Mouse (Mus musculus) forebrain, embryonic 11.5 days (tissue): ENCODE measurements around the gene Morn5. TPM values are rescaled to one million over a fixed set of nuclear protein-coding genes. Genes with fewer than 3 reads are reported as not detected.

ENCODE experiments used
- ATAC-seq: fragments of 200-750 bp; cut with Nextera tagmentation; replicated peaks from 2 replicates; pipeline ENCODE4 v1.8.0; 2017; ENCODE audit warnings: moderate TSS enrichment; ENCODE audit not compliant: low FRiP score
- DNase-seq: peaks from one replicate; pipeline ENCODE4 v3.0.0-alpha.2; 2017; ENCODE audit warnings: low spot score
- H3K27ac ChIP-seq: fragments of 300-500 bp; sonication (generic); 2 replicates; pipeline ENCODE4 v1.5.1; 2014; ENCODE audit warnings: low read depth, low read length
- H3K27me3 ChIP-seq: fragments of 300-500 bp; sonication (generic); 2 replicates; pipeline ENCODE4 v1.6.1; 2014; ENCODE audit warnings: mild to moderate bottlenecking, low read length, mixed read lengths; ENCODE audit not compliant: control insufficient read depth, insufficient read depth
- H3K36me3 ChIP-seq: fragments of 300-500 bp; sonication (generic); 2 replicates; pipeline ENCODE4 v1.6.1; 2014; ENCODE audit warnings: mild to moderate bottlenecking, low read length, moderate library complexity, mixed read lengths; ENCODE audit not compliant: control insufficient read depth, insufficient read depth
- H3K4me1 ChIP-seq: fragments of 300-500 bp; sonication (generic); replicated peaks from 2 replicates; pipeline ENCODE4 v1.6.1; 2014; ENCODE audit warnings: low read length, mixed read lengths; ENCODE audit not compliant: control insufficient read depth, insufficient read depth
- H3K4me2 ChIP-seq: fragments of 300-500 bp; sonication (generic); 2 replicates; pipeline ENCODE4 v1.6.1; 2014; ENCODE audit warnings: low read depth, mild to moderate bottlenecking, low read length, moderate library complexity, mixed read lengths; ENCODE audit not compliant: severe bottlenecking
- H3K4me3 ChIP-seq: fragments of 300-500 bp; sonication (generic); 2 replicates; pipeline ENCODE4 v1.5.1; 2014; ENCODE audit warnings: low read depth, low read length
- H3K9ac ChIP-seq: fragments of 300-500 bp; sonication (generic); 2 replicates; pipeline ENCODE4 v1.6.1; 2014; ENCODE audit warnings: low read length
- H3K9me3 ChIP-seq: fragments of 300-500 bp; sonication (generic); 2 replicates; pipeline ENCODE4 v1.6.1; 2016; ENCODE audit warnings: low read length, mixed read lengths; ENCODE audit not compliant: control insufficient read depth
- WGBS: fragments of 180-500 bp; shearing (Covaris S2); extraction: QIAGEN DNeasy Blood & Tissue Kit; methylation state at CpG from one replicate; pipeline ENCODE4 v1.1.7; 2014; 5-methylcytosine and 5-hydroxymethylcytosine counted together
- polyA plus RNA-seq: library from polyadenylated mRNA; unstranded; fragments of >200 nt; fragmentation: Nextera tagmentation; extraction: Ambion mirVana; gene quantifications from 2 replicates; pipeline ENCODE4 v1.2.1, GENCODE M21; 2014

The Morn5 gene
- polyA plus RNA-seq: 0.47 and 0.68 TPM in 2 replicates

DNA sequence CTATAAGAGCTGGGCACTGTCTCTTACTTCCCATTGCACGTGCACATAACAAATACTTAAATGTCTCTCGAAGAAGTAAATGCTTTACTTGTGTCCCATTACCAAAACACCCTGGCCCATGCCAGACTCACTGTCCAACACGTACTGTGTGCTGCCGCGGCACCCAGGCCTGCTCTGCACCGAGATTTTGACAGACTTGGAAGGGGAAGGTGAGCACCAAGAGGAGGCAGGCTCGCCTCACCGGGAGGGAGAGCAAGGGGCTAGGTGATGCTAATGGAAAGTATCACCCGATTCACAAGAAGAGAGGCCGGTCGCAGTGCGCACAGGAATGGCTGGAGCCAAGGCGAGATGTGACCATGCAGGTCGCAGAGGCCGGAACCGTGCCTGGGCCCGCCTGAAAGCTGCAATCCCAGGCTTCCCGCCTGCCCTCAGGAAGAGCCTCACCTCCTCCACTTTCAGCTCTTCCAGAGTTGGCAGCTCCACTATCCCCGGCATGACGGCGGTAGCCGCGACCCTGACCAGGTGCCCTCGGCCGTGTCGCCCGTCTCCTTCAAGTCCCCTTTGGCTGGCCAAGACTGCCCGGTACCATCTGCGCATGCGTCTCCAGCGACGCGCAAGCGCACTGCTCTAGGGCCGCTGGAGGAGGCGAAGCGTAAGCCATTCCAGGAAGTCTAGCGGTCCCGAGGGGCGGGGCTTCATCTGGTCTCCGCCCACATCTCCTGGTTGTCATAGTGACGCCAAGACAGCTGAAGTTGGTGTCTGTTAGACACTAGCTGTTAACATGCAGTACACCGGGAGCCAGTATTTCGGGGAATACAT lies at the start of gene Morn5, which contains the start of gene Ndufa8:
Gene Morn5, plus strand, starts transcription at position 711 of the 819 bp plus-strand sequence.
Gene Ndufa8, minus strand, starts transcription at position 659 of the 819 bp plus-strand sequence.
- 1% methylated on average over 44 of the region's 44 CpGs for WGBS
- Histone ChIP-seq H3K4me2 (peak within 1 kb of the TSS; percentile 63), H3K4me1 (peaks cover 5% of the 10 kb centered on the region), H3K4me3 (peak within 1 kb of the TSS; percentile 62), H3K9ac (peak within 1 kb of the TSS; percentile 75), H3K9me3 (no peaks in the 10 kb centered on the region), H3K27me3 (no peaks in the 10 kb centered on the region), H3K27ac (no peak within 1 kb of the TSS), H3K36me3 (no peaks in the 10 kb centered on the region)
- ATAC-seq (peak; percentile 98), DNase-seq (peak; percentile 99)

GRCm38 (mm10) chr2:36000390-36000789 lies 48.9 kb upstream of the Morn5 start:
- Histone ChIP-seq H3K27ac (no peak overlapping the region), H3K9me3 (no peaks in the 10 kb centered on the region), H3K9ac (no peak overlapping the region), H3K36me3 (no peaks in the 10 kb centered on the region), H3K27me3 (no peaks in the 10 kb centered on the region), H3K4me2 (no peak overlapping the region), H3K4me1 (no peaks in the 10 kb centered on the region), H3K4me3 (no peak overlapping the region)
- no peak for ATAC-seq
- 65% methylated on average over 1 of the region's 1 CpGs for WGBS
- no peak for DNase-seq

- no peak overlapping the region for H3K9ac ChIP-seq
- no peak overlapping the region for H3K27ac ChIP-seq
- 21% methylated on average over 6 of the region's 6 CpGs for WGBS
- no peak overlapping the region for H3K4me2 ChIP-seq
- no peaks in the 10 kb centered on the region for H3K36me3 ChIP-seq
- no peaks in the 10 kb centered on the region for H3K9me3 ChIP-seq
- H3K4me3 ChIP-seq: no peak overlapping the region
- ATAC-seq (0 out of 2 replicates have a peak, but pooled peaks have one; percentile 30), DNase-seq (no peak)
- no peaks in the 10 kb centered on the region for H3K4me1 ChIP-seq
- H3K27me3 ChIP-seq: no peaks in the 10 kb centered on the region
Measured at GRCm38 (mm10) chr2:36002188-36002587, 47.1 kb upstream of the Morn5 start.

- WGBS: 35% methylated on average over 1 of the region's 1 CpGs
- no peak overlapping the region for H3K4me3 ChIP-seq
- H3K27me3 ChIP-seq: peaks cover 12% of the 10 kb centered on the region
- no peak overlapping the region for H3K27ac ChIP-seq
- no peak overlapping the region for H3K9ac ChIP-seq
- H3K4me1 ChIP-seq: peaks cover 2% of the 10 kb centered on the region; the same call in 1 of the 2 replicates
- H3K4me2 ChIP-seq: no peak overlapping the region
- H3K9me3 ChIP-seq: no peaks in the 10 kb centered on the region
- ATAC-seq: no peak
- no peaks in the 10 kb centered on the region for H3K36me3 ChIP-seq
- DNase-seq: peak; percentile 69
Measured at GRCm38 (mm10) chr2:36008071-36008470, 41.2 kb upstream of the Morn5 start.

- Histone ChIP-seq H3K9ac (no peak overlapping the region), H3K4me1 (peaks cover 2% of the 10 kb centered on the region; the same call in 1 of the 2 replicates), H3K4me2 (no peak overlapping the region), H3K9me3 (no peaks in the 10 kb centered on the region), H3K27ac (no peak overlapping the region), H3K36me3 (no peaks in the 10 kb centered on the region), H3K4me3 (no peak overlapping the region), H3K27me3 (peaks cover 12% of the 10 kb centered on the region)
- peak; percentile 88 for DNase-seq
- 21% methylated on average over 4 of the region's 4 CpGs for WGBS
- ATAC-seq: peak; percentile 61
Measured at GRCm38 (mm10) chr2:36009386-36009785, 39.9 kb upstream of the Morn5 start.

DNA sequence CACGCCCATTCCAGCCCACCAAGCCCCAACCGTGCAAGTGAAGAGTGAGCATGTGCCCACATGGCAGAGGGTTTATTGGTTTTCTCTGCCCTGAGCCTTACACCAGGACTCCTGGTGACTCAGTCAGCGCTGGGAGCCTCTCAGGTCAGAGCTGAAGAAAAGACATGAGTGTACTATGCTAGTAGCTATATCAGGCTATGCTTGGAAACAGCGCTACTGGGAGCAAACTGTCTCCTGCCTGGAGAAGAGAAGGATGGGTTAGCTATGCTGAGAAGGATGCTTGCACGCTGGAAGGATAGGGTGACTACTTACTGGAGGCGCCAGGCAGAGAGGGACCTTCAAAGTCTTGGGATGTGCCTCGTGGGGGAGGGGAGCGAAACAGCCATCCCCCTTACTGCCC lies 38.7 kb upstream of the Morn5 start:
- peak overlapping the region; percentile 58; the same call in 1 of the 2 replicates for H3K9ac ChIP-seq
- peaks cover 2% of the 10 kb centered on the region; the same call in 1 of the 2 replicates for H3K4me1 ChIP-seq
- WGBS: 39% methylated on average over 8 of the region's 8 CpGs
- no peak overlapping the region; the same call in 1 of the 2 replicates for H3K27ac ChIP-seq
- ATAC-seq (no peak), DNase-seq (no peak)
- no peak overlapping the region; the same call in 1 of the 2 replicates for H3K4me2 ChIP-seq
- H3K27me3 ChIP-seq: peaks cover 12% of the 10 kb centered on the region
- no peaks in the 10 kb centered on the region for H3K9me3 ChIP-seq
- H3K4me3 ChIP-seq: no peak overlapping the region
- no peaks in the 10 kb centered on the region for H3K36me3 ChIP-seq

GRCm38 (mm10) chr2:36011331-36011825 lies 37.9 kb upstream of the Morn5 start:
- peaks cover 12% of the 10 kb centered on the region for H3K27me3 ChIP-seq
- peak overlapping the region; percentile 42 for H3K4me3 ChIP-seq
- WGBS: under 1% methylated on average over 44 of the region's 44 CpGs
- ATAC-seq (no peak; the same call in 1 of the 2 replicates), DNase-seq (peak; percentile 69)
- H3K4me1 ChIP-seq: peaks cover 2% of the 10 kb centered on the region; the same call in 1 of the 2 replicates
- no peak overlapping the region; the same call in 1 of the 2 replicates for H3K27ac ChIP-seq
- H3K9ac ChIP-seq: peak overlapping the region; percentile 58
- H3K36me3 ChIP-seq: no peaks in the 10 kb centered on the region
- H3K4me2 ChIP-seq: peak overlapping the region; percentile 67
- H3K9me3 ChIP-seq: no peaks in the 10 kb centered on the region

GRCm38 (mm10) chr2:36013010-36013409 lies 36.2 kb upstream of the Morn5 start:
- no peak overlapping the region for H3K4me3 ChIP-seq
- no peaks in the 10 kb centered on the region for H3K36me3 ChIP-seq
- DNase-seq (no peak), ATAC-seq (no peak)
- H3K27ac ChIP-seq: no peak overlapping the region
- no peak overlapping the region for H3K4me2 ChIP-seq
- 69% methylated on average over 12 of the region's 12 CpGs for WGBS
- peaks cover 12% of the 10 kb centered on the region for H3K27me3 ChIP-seq
- no peak overlapping the region for H3K9ac ChIP-seq
- H3K4me1 ChIP-seq: peaks cover 2% of the 10 kb centered on the region; the same call in 1 of the 2 replicates
- no peaks in the 10 kb centered on the region for H3K9me3 ChIP-seq
